Mouse (Mus musculus) adipose tissue, adult 10 weeks (tissue): Measurements from ENCODE around the gene Nrm. TPM values are rescaled to one million over a fixed set of nuclear protein-coding genes. Genes with fewer than 3 reads are reported as not detected.

Experiments
- polyA plus RNA-seq: library from polyadenylated mRNA; stranded (reverse); fragments of 350-450 nt; fragmentation: Illumina TruSeq; extraction: RNeasy Lipid Tissue Mini Kit (QIAGEN cat#74804); gene quantifications from one replicate; pipeline ENCODE4 v1.2.3, GENCODE M21; 2014; ENCODE audit warnings: low read depth, low replicate concordance

Nrm gene
- polyA plus RNA-seq = 4.6 TPM

GRCm38 (mm10) chr17:35861198-35861857 is at the start of gene Nrm:
Gene Nrm, plus strand, starts transcription at chr17:35861318.

GRCm38 (mm10) chr17:35821439-35822430 is 39.4 kb upstream of the Nrm start, which contains the start of gene Ier3:
Gene Ier3, plus strand, starts transcription at chr17:35821684.

GRCm38 (mm10) chr17:35822964-35823937 is 37.9 kb upstream of the Nrm start, which contains the start of gene Flot1:
Gene Flot1, plus strand, starts transcription at chr17:35823230.

GRCm38 (mm10) chr17:35838122-35838544 is 23.0 kb upstream of the Nrm start, which contains the start of gene Tubb5:
Gene Tubb5, minus strand, starts transcription at chr17:35838306.

GRCm38 (mm10) chr17:35841076-35841950 is 19.8 kb upstream of the Nrm start, which contains the start of gene Mdc1:
Gene Mdc1, plus strand, starts transcription at chr17:35841515.

GRCm38 (mm10) chr17:35865481-35866280 is 4.6 kb downstream of the Nrm start, which contains the start of gene Ppp1r18:
Gene Ppp1r18, plus strand, starts transcription at chr17:35865593.

GRCm38 (mm10) chr17:35879245-35880057 is 18.3 kb downstream of the Nrm start, which contains the start of gene Dhx16:
Gene Dhx16, plus strand, starts transcription at chr17:35879819.

GRCm38 (mm10) chr17:35896781-35897643 is 35.9 kb downstream of the Nrm start, which contains the start of gene 2310061I04Rik:
Gene 2310061I04Rik, minus strand, starts transcription at chr17:35897431.

GRCm38 (mm10) chr17:35909919-35910369 is 48.8 kb downstream of the Nrm start, which contains the start of gene Atat1:
Gene Atat1, minus strand, starts transcription at chr17:35910075.

Other genes starting within 250 kb of the Nrm start
- gene Gm9573, start 234.7 kb upstream of the Nrm start, polyA plus RNA-seq = not detected
- not detected for gene Mucl3, start 217.6 kb upstream of the Nrm start, polyA plus RNA-seq
- gene Vars2, start 193.7 kb upstream of the Nrm start, polyA plus RNA-seq = 13.1 TPM
- gene Gtf2h4, start 187.6 kb upstream of the Nrm start, polyA plus RNA-seq = 14.5 TPM
- 40.9 TPM for gene Ddr1, start 156.7 kb upstream of the Nrm start, polyA plus RNA-seq
- gene Ier3, start 39.6 kb upstream of the Nrm start, polyA plus RNA-seq = 31.3 TPM
- gene Flot1, start 38.1 kb upstream of the Nrm start, polyA plus RNA-seq = 61.9 TPM
- gene Tubb5, start 23.0 kb upstream of the Nrm start, polyA plus RNA-seq = 113 TPM
- gene Mdc1, start 19.8 kb upstream of the Nrm start, polyA plus RNA-seq = 18.2 TPM
- gene Ppp1r18, start 4.3 kb downstream of the Nrm start, polyA plus RNA-seq = 31.0 TPM
- 39.2 TPM for gene Dhx16, start 18.5 kb downstream of the Nrm start, polyA plus RNA-seq
- gene 2310061I04Rik, start 36.1 kb downstream of the Nrm start, polyA plus RNA-seq = 35.5 TPM
- gene Atat1, start 48.8 kb downstream of the Nrm start, polyA plus RNA-seq = 35.7 TPM
- gene Mrps18b, start 55.1 kb downstream of the Nrm start, polyA plus RNA-seq = 47.0 TPM
- gene Ppp1r10, start 55.1 kb downstream of the Nrm start, polyA plus RNA-seq = 32.1 TPM
- gene Abcf1, start 108.4 kb downstream of the Nrm start, polyA plus RNA-seq = 54.8 TPM
- gene Gnl1, start 118.5 kb downstream of the Nrm start, polyA plus RNA-seq = 40.8 TPM
- 23.2 TPM for gene Prr3, start 118.9 kb downstream of the Nrm start, polyA plus RNA-seq
- gene H2-T24, start 159.2 kb downstream of the Nrm start, polyA plus RNA-seq = 2.4 TPM
- 86.6 TPM for gene H2-T23, start 171.5 kb downstream of the Nrm start, polyA plus RNA-seq
- 77.1 TPM for gene H2-T22, start 181.4 kb downstream of the Nrm start, polyA plus RNA-seq
- gene Gm6034, start 181.6 kb downstream of the Nrm start, polyA plus RNA-seq = not detected
- 0.38 TPM for gene Gm11127, start 197.1 kb downstream of the Nrm start, polyA plus RNA-seq